Mouse (Mus musculus): Measurements from ENCODE around the gene Xxylt1.

- TF ChIP-seq CTCF (IDR thresholded peaks at IDR 0.05; ENCODE audit: low read depth, low read length), result no peak
- no peak for TF ChIP-seq POLR2A (IDR thresholded peaks at IDR 0.05; ENCODE audit: borderline replicate concordance, low read depth, low read length)
Observed at GRCm38 (mm10) chr16:30943919-30944318, 137.3 kb downstream of the Xxylt1 start.
